Mouse (Mus musculus) CD4-positive helper T cell, adult 2 months (primary cell): ENCODE measurements around the gene Tfe3.
"Not testable (repeated sequence)": the region's sequence is repeated elsewhere in the genome, so short reads cannot be mapped to it uniquely, and the experiment has no call there.

Experiments
- DNase-seq: peaks from one replicate; pipeline ENCODE4 v3.0.0-alpha.2; 2012; ENCODE audit warnings: low read depth, missing footprints, low spot score

Gene Tfe3

GRCm38 (mm10) chrX:7802157-7802556 lies 39.8 kb downstream of the Tfe3 start:
- not testable (repeated sequence) for DNase-seq

GRCm38 (mm10) chrX:7815016-7815415 lies 52.7 kb downstream of the Tfe3 start:
- peak; percentile 12 for DNase-seq

- peak; percentile 7 for DNase-seq
These were observed 59.8 kb downstream of the Tfe3 start, which contains the start of gene Kcnd1 for GRCm38 (mm10) chrX:7821865-7822779. TSS of gene Kcnd1 (plus strand) at chrX:7822289.
